Mouse (Mus musculus): Measurements from ENCODE around the gene Gsk3b.
"Not testable (repeated sequence)": the region's sequence is repeated elsewhere in the genome, so short reads cannot be mapped to it uniquely, and the experiment has no call there.

The Gsk3b gene

DNA sequence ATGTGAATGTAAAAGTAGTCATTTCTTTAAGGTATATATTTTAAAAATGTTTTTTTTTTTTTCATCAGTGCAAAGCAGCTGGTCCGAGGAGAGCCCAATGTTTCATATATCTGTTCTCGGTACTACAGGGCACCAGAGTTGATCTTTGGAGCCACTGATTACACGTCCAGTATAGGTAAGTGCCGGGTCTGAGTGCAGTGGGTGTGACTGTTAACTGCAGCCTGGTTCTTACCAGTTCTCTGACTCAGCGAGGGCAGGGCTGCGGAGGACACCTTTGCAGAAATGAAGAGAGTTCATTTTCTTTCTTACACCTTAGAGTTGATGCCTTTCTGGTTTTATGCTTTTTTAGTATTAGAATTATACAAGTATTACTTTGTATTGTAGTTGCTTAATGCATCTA, 102.7 kb downstream of the Gsk3b start:
- DNase-seq = no peak

GRCm38 (mm10) chr16:38192640-38193039, 103.8 kb downstream of the Gsk3b start:
- DNase-seq = no peak

- peak; percentile 82 for DNase-seq
Measured at GRCm38 (mm10) chr16:38197299-38197698, 108.5 kb downstream of the Gsk3b start.

- no peak for DNase-seq
Measured at GRCm38 (mm10) chr16:38205272-38205671, 116.5 kb downstream of the Gsk3b start.

GRCm38 (mm10) chr16:38222491-38222890, 133.7 kb downstream of the Gsk3b start:
- not testable (repeated sequence) for DNase-seq

DNA sequence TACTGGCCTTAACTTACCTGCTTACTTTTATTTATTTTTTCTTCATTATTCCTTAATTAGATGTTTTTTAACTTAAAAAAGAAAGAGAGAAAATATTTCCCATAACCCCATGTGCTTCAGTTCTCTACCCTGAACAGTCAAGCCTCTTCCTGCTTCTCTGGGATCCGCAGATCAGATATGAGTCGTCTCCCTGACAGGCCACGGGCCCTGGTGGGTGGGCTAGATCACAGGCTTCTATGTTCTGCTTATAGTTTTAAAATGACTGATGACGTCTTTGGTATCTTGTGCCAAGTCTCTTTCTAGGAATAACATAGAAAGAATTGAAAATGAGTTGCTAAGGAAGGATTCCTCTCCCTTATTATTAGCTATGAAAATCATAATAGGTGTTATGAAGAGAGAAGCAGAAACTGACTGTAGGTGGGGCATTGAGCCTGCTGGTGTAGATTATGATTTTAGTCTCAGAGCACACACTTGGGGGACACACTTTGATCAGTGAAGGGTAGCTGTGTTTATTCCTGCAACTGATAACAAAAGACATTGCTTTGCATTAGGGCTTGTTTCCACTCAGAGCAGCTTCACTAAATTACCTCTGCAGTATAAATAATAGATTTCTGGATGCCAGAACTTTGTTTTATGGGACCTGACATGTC, 148.3 kb downstream of the Gsk3b start:
- DNase-seq = no peak

- peak; percentile 86 for DNase-seq
Measured at GRCm38 (mm10) chr16:38239729-38240128, 150.9 kb downstream of the Gsk3b start.

- DNase-seq = no peak
Measured at GRCm38 (mm10) chr16:38240167-38240566, 151.4 kb downstream of the Gsk3b start.

GRCm38 (mm10) chr16:38244111-38244510, 155.3 kb downstream of the Gsk3b start:
- DNase-seq = no peak

DNA sequence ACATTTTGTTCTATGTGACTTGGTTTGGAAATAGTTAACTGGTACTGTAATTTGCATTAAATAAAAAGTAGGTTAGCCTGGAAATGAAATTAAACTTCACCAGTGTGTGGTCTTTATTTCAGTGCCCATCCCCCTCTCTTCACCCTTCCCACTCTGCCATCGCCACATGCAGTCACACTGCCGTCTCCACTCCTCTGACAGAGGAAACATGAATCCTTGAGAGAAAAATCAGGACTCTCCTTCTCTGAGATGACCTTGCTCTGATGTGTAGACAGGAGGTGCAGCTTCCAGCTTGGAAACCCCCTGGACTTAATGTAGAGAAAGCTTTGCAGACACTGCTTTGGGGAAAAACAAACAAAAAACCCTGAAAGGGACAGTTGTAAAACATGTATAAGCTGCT, 156.6 kb downstream of the Gsk3b start:
- no peak for DNase-seq

DNA sequence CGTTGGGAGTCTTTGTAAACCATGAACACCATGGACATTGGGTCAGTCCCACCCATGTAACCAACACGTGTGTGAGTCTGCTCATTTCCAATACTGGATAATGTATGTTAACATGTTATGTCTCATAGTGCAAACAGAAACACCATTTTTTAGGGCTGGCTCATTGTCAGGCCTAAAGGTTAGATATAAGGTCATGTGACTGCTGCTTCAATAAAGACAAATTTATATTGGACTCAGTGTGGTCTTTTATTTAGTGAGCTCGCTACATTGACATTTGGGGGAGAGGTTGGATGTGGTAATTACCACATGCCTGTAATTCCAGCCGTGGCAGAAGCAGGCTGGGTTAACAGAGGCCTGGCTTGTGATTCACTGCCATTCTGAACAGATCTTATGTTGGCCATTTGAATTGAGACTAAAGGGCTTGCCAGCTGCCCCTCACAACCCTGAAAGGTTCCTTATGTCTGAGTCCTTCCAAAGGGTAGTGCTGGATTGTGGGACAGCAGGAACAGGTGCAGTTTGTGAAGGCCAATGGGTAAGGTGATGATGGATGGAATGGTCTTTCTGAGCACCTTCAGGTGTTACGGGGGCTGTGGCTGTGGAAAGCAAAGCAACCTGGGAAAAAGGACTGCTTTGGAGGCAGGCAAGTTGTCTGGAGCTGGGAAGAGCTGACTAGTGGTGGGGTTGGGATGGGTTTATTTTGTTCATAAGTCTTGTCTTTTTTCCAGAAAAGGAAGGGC, 157.2 kb downstream of the Gsk3b start:
- no peak for DNase-seq

DNA sequence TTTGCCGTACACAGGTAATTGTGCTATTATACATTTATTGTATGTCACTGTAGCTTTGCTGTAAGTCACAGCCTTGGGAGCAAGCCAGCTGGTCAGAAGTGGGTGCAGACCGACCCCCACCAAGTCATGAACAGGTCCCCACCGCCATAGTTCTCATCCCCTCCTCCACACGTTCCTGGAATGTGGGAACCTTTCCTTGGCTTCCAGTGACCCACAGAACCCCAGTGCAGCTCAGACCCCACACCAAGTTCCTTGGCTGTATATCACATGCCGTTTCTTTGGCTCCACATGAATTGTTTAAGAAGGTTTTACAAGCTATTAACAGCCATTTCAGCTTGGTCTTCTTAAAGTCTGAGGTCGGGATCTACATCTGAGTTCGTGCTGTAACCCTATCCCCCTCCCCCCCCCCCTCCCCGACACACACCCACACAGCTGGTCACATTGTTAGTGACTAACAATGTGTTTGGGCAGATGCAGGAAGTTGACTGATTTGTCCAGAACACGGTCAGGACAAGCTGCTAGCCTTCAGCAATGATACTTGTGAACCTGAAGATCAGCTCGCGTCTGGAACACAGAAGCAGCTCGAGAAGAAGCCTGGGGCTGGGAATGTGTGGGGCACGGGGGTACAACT, 159.6 kb downstream of the Gsk3b start:
- DNase-seq = no peak

- DNase-seq = no peak
Measured at GRCm38 (mm10) chr16:38250467-38250866, 161.7 kb downstream of the Gsk3b start.

DNA sequence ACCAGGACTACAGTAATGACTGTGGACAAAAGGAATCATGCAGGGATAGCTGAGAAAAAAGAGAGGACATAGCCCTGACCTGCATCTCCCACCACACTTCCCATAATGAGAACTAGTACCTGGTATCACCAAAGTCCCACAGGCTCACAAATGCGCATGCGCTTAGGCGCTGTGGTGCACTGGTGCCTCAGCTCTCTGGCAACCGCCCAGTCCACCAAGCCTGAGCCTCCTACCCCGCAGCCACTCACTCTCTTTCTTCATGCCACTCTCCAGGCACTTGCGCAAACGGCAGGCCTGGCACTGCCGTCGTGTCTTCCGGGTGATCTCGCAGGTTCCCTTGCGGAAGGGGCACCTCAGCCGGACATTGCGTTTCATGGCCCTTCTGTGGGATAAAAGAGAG, 165.2 kb downstream of the Gsk3b start:
- DNase-seq = no peak

DNA sequence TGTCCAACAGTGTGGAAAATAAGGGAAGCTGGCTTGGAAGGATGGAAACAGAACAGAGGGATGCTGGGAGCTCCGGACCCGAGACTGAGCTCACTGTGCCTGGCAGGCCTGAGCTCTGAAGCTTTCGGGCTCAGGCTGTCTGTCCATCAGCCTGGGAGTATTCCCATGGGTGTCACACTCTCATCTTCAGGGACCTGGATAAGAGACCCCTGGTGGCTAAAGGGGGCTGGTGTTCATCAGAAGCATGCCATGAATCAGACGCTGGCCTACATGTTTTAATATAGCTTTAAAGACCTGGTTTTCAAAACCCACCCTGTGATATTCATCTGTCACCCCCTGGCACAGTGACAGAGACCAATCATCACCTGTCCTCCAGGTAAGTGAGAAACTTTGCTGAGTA, 166.3 kb downstream of the Gsk3b start:
- DNase-seq = no peak

GRCm38 (mm10) chr16:38255927-38256326, 167.1 kb downstream of the Gsk3b start:
- no peak for DNase-seq

GRCm38 (mm10) chr16:38271601-38272000, 182.8 kb downstream of the Gsk3b start:
- no peak for DNase-seq

DNA sequence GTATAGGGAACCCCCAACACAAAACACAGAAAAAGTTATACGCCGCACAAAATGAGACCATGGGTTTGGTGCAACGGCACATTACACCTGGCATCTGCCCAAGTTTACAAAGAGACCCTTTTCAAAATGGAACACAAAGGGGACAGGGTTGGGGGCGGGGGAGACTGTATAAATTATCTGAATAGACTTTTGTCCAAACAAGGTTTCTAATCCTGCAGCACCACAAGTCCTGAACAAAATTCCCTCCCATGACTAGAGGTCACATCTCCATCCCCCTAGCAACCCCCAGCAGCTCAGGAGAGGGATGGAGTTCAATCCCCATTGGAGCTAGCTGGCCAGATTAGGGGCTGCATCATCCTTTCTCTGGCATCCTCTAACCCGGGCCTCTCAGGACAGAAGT, 183.7 kb downstream of the Gsk3b start:
- no peak for DNase-seq

- no peak for DNase-seq
Measured at GRCm38 (mm10) chr16:38274737-38275136, 185.9 kb downstream of the Gsk3b start.

GRCm38 (mm10) chr16:38279794-38280193, 191.0 kb downstream of the Gsk3b start:
- DNase-seq = no peak

- no peak for DNase-seq
Measured at GRCm38 (mm10) chr16:38280951-38281350, 192.2 kb downstream of the Gsk3b start.

- DNase-seq = no peak
Measured at GRCm38 (mm10) chr16:38282559-38283160, 193.9 kb downstream of the Gsk3b start.

DNA sequence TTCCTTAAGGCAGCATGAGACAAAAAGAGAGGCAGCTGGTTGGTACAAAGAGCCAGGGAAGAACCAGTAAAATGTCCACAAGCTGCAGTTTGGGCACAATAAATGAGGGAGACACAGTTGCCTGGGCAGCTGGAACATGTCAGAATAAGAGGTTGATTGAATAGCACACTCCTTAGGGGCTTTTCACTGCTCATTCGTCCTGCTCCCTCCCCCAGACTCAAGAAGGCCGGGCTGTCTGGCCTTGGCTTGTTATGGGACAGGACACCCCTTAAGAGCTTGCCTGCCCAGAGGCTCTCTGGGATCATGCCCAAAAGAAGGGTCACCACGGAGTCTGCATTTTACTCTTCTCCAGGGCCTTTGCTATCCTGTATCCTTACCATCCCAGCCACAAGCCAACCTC, 194.5 kb downstream of the Gsk3b start:
- DNase-seq = no peak

DNA sequence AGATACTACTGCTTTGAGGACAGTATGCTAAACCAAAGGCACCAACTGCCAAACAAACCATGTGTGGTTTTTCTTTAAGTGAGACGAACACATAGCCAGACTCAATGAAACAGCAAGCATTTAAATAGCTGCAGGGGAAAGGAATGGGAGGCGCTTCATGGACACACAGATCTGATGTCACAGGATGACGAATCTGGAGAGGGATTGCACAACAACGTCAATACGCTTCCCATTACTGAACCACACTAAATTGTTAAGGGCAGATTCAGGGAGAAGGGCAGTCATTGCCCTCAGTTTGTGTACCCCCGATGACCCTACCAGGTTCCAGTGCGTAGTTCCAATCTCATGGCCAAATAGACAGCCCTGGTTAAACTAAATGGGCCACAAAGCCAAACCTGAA, 197.0 kb downstream of the Gsk3b start:
- DNase-seq = no peak

All from thymus, postnatal 14 days (tissue).